Mouse (Mus musculus): ENCODE results near the gene Dlgap1. TPM values are rescaled to one million over a fixed set of nuclear protein-coding genes. Genes with fewer than 3 reads are reported as not detected.

Gene Dlgap1
- polyA plus RNA-seq, 1 experiment from 2014 or later, result 0.50 TPM

- Histone ChIP-seq H3K4me2 (no peak overlapping the region), H3K27me3 (no peaks in the 10 kb centered on the region), H3K27ac (no peak overlapping the region), H3K4me3 (no peak overlapping the region), H3K9ac (no peak overlapping the region), H3K4me1 (peaks cover 16% of the 10 kb centered on the region), H3K36me3 (no peaks in the 10 kb centered on the region), H3K9me3 (no peaks in the 10 kb centered on the region)
- no peak for ATAC-seq (ENCODE audit: borderline replicate concordance, extremely low read depth, low FRiP score, low TSS enrichment)
- 47% methylated on average over 12 of the region's 12 CpGs for WGBS
Measured at GRCm38 (mm10) chr17:70856871-70857415, 888.1 kb downstream of the Dlgap1 start.

GRCm38 (mm10) chr17:70858814-70859213 lies 889.9 kb downstream of the Dlgap1 start:
- no peak overlapping the region for H3K9ac ChIP-seq
- H3K4me2 ChIP-seq, result no peak overlapping the region
- peaks cover 13% of the 10 kb centered on the region for H3K4me1 ChIP-seq
- no peaks in the 10 kb centered on the region for H3K36me3 ChIP-seq
- no peaks in the 10 kb centered on the region for H3K9me3 ChIP-seq
- H3K4me3 ChIP-seq, result no peak overlapping the region
- H3K27me3 ChIP-seq, result no peaks in the 10 kb centered on the region
- no peak overlapping the region for H3K27ac ChIP-seq
- WGBS, result 78% methylated on average over 4 of the region's 4 CpGs
- ATAC-seq (ENCODE audit: borderline replicate concordance, extremely low read depth, low FRiP score, low TSS enrichment), result no peak

GRCm38 (mm10) chr17:70864117-70864516 lies 895.2 kb downstream of the Dlgap1 start:
- ATAC-seq (ENCODE audit: borderline replicate concordance, extremely low read depth, low FRiP score, low TSS enrichment), result no peak
- 94% methylated on average over 8 of the region's 8 CpGs for WGBS
- H3K27ac ChIP-seq, result no peak overlapping the region
- H3K27me3 ChIP-seq, result no peaks in the 10 kb centered on the region
- no peak overlapping the region for H3K4me2 ChIP-seq
- no peaks in the 10 kb centered on the region for H3K4me1 ChIP-seq
- no peaks in the 10 kb centered on the region for H3K9me3 ChIP-seq
- no peak overlapping the region for H3K4me3 ChIP-seq
- H3K9ac ChIP-seq, result no peak overlapping the region
- no peaks in the 10 kb centered on the region for H3K36me3 ChIP-seq

GRCm38 (mm10) chr17:70864645-70865044 lies 895.8 kb downstream of the Dlgap1 start:
- no peak for ATAC-seq (ENCODE audit: borderline replicate concordance, extremely low read depth, low FRiP score, low TSS enrichment)
- 57% methylated on average over 3 of the region's 3 CpGs for WGBS
- Histone ChIP-seq H3K9ac (no peak overlapping the region), H3K4me1 (no peaks in the 10 kb centered on the region), H3K4me2 (no peak overlapping the region), H3K36me3 (no peaks in the 10 kb centered on the region), H3K9me3 (no peaks in the 10 kb centered on the region), H3K4me3 (no peak overlapping the region), H3K27ac (no peak overlapping the region), H3K27me3 (no peaks in the 10 kb centered on the region)

GRCm38 (mm10) chr17:70865060-70865604 lies 896.3 kb downstream of the Dlgap1 start:
- Histone ChIP-seq H3K9me3 (no peaks in the 10 kb centered on the region), H3K4me3 (no peak overlapping the region), H3K36me3 (no peaks in the 10 kb centered on the region), H3K4me1 (no peaks in the 10 kb centered on the region), H3K9ac (no peak overlapping the region), H3K27me3 (no peaks in the 10 kb centered on the region), H3K4me2 (no peak overlapping the region), H3K27ac (no peak overlapping the region)
- 60% methylated on average over 10 of the region's 10 CpGs for WGBS
- ATAC-seq (ENCODE audit: borderline replicate concordance, extremely low read depth, low FRiP score, low TSS enrichment), result no peak

GRCm38 (mm10) chr17:70866029-70866428 lies 897.2 kb downstream of the Dlgap1 start:
- Histone ChIP-seq H3K4me1 (no peaks in the 10 kb centered on the region), H3K27ac (no peak overlapping the region), H3K9me3 (no peaks in the 10 kb centered on the region), H3K4me3 (no peak overlapping the region), H3K9ac (no peak overlapping the region), H3K27me3 (no peaks in the 10 kb centered on the region), H3K4me2 (no peak overlapping the region), H3K36me3 (no peaks in the 10 kb centered on the region)
- no peak for ATAC-seq (ENCODE audit: borderline replicate concordance, extremely low read depth, low FRiP score, low TSS enrichment)
- 80% methylated on average over 5 of the region's 5 CpGs for WGBS

GRCm38 (mm10) chr17:70866538-70867114 lies 897.8 kb downstream of the Dlgap1 start:
- H3K27ac ChIP-seq, result no peak overlapping the region
- no peak overlapping the region for H3K9ac ChIP-seq
- no peaks in the 10 kb centered on the region for H3K9me3 ChIP-seq
- no peak for ATAC-seq (ENCODE audit: borderline replicate concordance, extremely low read depth, low FRiP score, low TSS enrichment)
- H3K4me1 ChIP-seq, result no peaks in the 10 kb centered on the region
- H3K4me2 ChIP-seq, result no peak overlapping the region
- 78% methylated on average over 6 of the region's 6 CpGs for WGBS
- no peaks in the 10 kb centered on the region for H3K27me3 ChIP-seq
- H3K36me3 ChIP-seq, result no peaks in the 10 kb centered on the region
- no peak overlapping the region for H3K4me3 ChIP-seq

- H3K4me1 ChIP-seq, result peaks cover 15% of the 10 kb centered on the region
- no peak overlapping the region for H3K9ac ChIP-seq
- H3K4me3 ChIP-seq, result no peak overlapping the region
- no peaks in the 10 kb centered on the region for H3K36me3 ChIP-seq
- ATAC-seq (ENCODE audit: borderline replicate concordance, extremely low read depth, low FRiP score, low TSS enrichment), result no peak
- no peaks in the 10 kb centered on the region for H3K27me3 ChIP-seq
- 70% methylated on average over 5 of the region's 5 CpGs for WGBS
- no peaks in the 10 kb centered on the region for H3K9me3 ChIP-seq
- no peak overlapping the region for H3K4me2 ChIP-seq
- no peak overlapping the region for H3K27ac ChIP-seq
Measured at GRCm38 (mm10) chr17:70868577-70869229, 899.8 kb downstream of the Dlgap1 start.

GRCm38 (mm10) chr17:70870581-70870980 lies 901.7 kb downstream of the Dlgap1 start:
- 96% methylated on average over 4 of the region's 4 CpGs for WGBS
- H3K36me3 ChIP-seq, result no peaks in the 10 kb centered on the region
- no peak overlapping the region for H3K4me3 ChIP-seq
- no peaks in the 10 kb centered on the region for H3K9me3 ChIP-seq
- H3K4me1 ChIP-seq, result peaks cover 15% of the 10 kb centered on the region
- no peak overlapping the region for H3K4me2 ChIP-seq
- H3K9ac ChIP-seq, result no peak overlapping the region
- H3K27me3 ChIP-seq, result no peaks in the 10 kb centered on the region
- no peak for ATAC-seq (ENCODE audit: borderline replicate concordance, extremely low read depth, low FRiP score, low TSS enrichment)
- no peak overlapping the region for H3K27ac ChIP-seq

MicroRNA genes within 50 kb of the gene (microRNA counts, 519-probe panel; counts per million panel counts)
- 1,934 counts per million, percentile 15 among the panel's probes with 10 or more counts for microRNA mmu-miR-1195

Small RNA genes within 50 kb of the gene (microRNA-seq; reads per million reads assigned to microRNA genes)
- gene Mir1195, result not detected

All from lung, embryonic 15.5 days (tissue).